Mouse (Mus musculus) small intestine, adult 2 months (tissue): Measurements from ENCODE around the gene Lef1.

Experiments used
- CTCF ChIP-seq: fragments of 200-500 bp; IDR thresholded peaks from 2 replicates; pipeline ENCODE4 v1.5.1; 2012; ENCODE audit warnings: low read depth, mild to moderate bottlenecking, control low read depth, inconsistent platforms, low read length, moderate library complexity, mixed read lengths; ENCODE audit not compliant: insufficient replicate concordance, insufficient read length; ENCODE audit errors: extremely low read depth
- POLR2A ChIP-seq: fragments of 200-500 bp; IDR thresholded peaks from 2 replicates; pipeline ENCODE4 v1.6.1; 2012; ENCODE audit warnings: low read depth, mild to moderate bottlenecking, control low read depth, inconsistent platforms, low read length, moderate library complexity

GRCm38 (mm10) chr3:131208265-131208891 lies 98.1 kb downstream of the Lef1 start:
- TF ChIP-seq CTCF (no peak), POLR2A (no peak)
